Mouse (Mus musculus) stomach, postnatal 0 days (tissue): ENCODE results near the gene Reep3. TPM values are rescaled to one million over a fixed set of nuclear protein-coding genes. Genes with fewer than 3 reads are reported as not detected.
"Not testable (repeated sequence)": the region's sequence is repeated elsewhere in the genome, so short reads cannot be mapped to it uniquely, and the experiment has no call there.

Experiments
- ATAC-seq: fragments of 200-750 bp; cut with Nextera tagmentation; 2 replicates; pipeline ENCODE4 v1.8.0; 2017; ENCODE audit not compliant: low FRiP score, low TSS enrichment
- DNase-seq: peaks from one replicate; pipeline ENCODE4 v3.0.0-alpha.2; 2016; ENCODE audit warnings: low spot score
- H3K27ac ChIP-seq: fragments of 300-500 bp; sonication (generic); replicated peaks from 2 replicates; pipeline ENCODE4 v1.5.1; 2014; ENCODE audit warnings: mild to moderate bottlenecking, control low read depth
- H3K27me3 ChIP-seq: fragments of 300-500 bp; sonication (generic); 2 replicates; pipeline ENCODE4 v1.6.1; 2014; ENCODE audit warnings: low read length; ENCODE audit not compliant: control insufficient read depth, insufficient read depth
- H3K36me3 ChIP-seq: fragments of 300-500 bp; sonication (generic); 2 replicates; pipeline ENCODE4 v1.6.1; 2014; ENCODE audit warnings: low read length, mixed read lengths; ENCODE audit not compliant: control insufficient read depth, insufficient read depth
- H3K4me1 ChIP-seq: fragments of 300-500 bp; sonication (generic); replicated peaks from 2 replicates; pipeline ENCODE4 v1.6.1; 2014; ENCODE audit warnings: antibody characterized with exemption; ENCODE audit not compliant: control insufficient read depth, insufficient read depth
- H3K4me2 ChIP-seq: fragments of 300-500 bp; sonication (generic); replicated peaks from 2 replicates; pipeline ENCODE4 v1.6.1; 2014; ENCODE audit warnings: low read depth, mild to moderate bottlenecking, control low read depth, moderate library complexity
- H3K4me3 ChIP-seq: fragments of 300-500 bp; sonication (generic); 2 replicates; pipeline ENCODE4 v1.5.1; 2014; ENCODE audit warnings: low read depth, low read length, control low read depth
- H3K9ac ChIP-seq: fragments of 300-500 bp; sonication (generic); 2 replicates; pipeline ENCODE4 v1.6.1; 2014; ENCODE audit warnings: mild to moderate bottlenecking, low read length, control low read depth, mixed read lengths
- H3K9me3 ChIP-seq: fragments of 300-500 bp; sonication (generic); 2 replicates; pipeline ENCODE4 v1.6.1; 2016; ENCODE audit warnings: low read length; ENCODE audit not compliant: control insufficient read depth
- CTCF ChIP-seq: IDR thresholded peaks from 2 replicates; pipeline ENCODE4 v1.5.1; 2016; ENCODE audit warnings: antibody characterized with exemption, low read depth, mild to moderate bottlenecking, moderate library complexity
- EP300 ChIP-seq: optimal IDR thresholded peaks from 2 replicates; pipeline ENCODE3; 2016; ENCODE audit warnings: antibody characterized with exemption
- WGBS: fragments of 180-500 bp; shearing (Covaris S2); extraction: QIAGEN DNeasy Blood & Tissue Kit; methylation state at CpG from one replicate; pipeline ENCODE4 v1.1.7; 2014; 5-methylcytosine and 5-hydroxymethylcytosine counted together
- polyA plus RNA-seq: library from polyadenylated mRNA; unstranded; fragments of >200 nt; fragmentation: Nextera tagmentation; extraction: Ambion mirVana; gene quantifications from 2 replicates; pipeline ENCODE4 v1.2.1, GENCODE M21; 2015

Reep3 gene
- polyA plus RNA-seq, 1 experiment from 2014 or later = 38.6 TPM

DNA sequence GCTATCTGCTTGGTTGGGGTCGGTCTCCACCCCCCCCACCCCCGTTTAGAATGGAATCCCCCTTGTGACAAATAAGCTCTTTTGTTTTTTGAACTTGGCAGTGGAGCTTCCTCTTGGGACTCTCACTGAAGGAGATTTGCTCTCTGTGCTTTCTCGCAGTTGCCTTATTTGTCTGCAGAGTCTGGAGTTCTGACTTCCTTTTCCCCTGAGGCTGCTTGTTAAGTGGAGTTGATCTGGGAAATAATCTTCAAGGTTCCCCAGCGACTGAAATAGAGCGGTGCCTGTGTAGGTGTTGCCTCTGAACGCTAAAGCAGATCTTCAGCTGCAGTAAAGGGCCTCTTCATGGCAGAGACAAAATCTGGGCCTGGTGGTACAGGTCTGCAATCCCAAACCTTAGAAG, 18.4 kb upstream of the Reep3 start:
- 12% methylated on average over 6 of the region's 6 CpGs for WGBS
- Histone ChIP-seq H3K9ac (no peak overlapping the region), H3K4me1 (peaks cover 10% of the 10 kb centered on the region; the same call in 1 of the 2 replicates), H3K4me2 (no peak overlapping the region), H3K27ac (peak overlapping the region; percentile 78), H3K27me3 (no peaks in the 10 kb centered on the region), H3K36me3 (no peaks in the 10 kb centered on the region), H3K9me3 (no peaks in the 10 kb centered on the region), H3K4me3 (no peak overlapping the region)
- DNase-seq (no peak), ATAC-seq (no peak)
- TF ChIP-seq CTCF = no peak
- TF ChIP-seq EP300 = no peak

- no peaks in the 10 kb centered on the region for H3K27me3 ChIP-seq
- no peak overlapping the region for H3K9ac ChIP-seq
- H3K36me3 ChIP-seq = no peaks in the 10 kb centered on the region
- H3K9me3 ChIP-seq = no peaks in the 10 kb centered on the region
- no peak overlapping the region for H3K27ac ChIP-seq
- DNase-seq (no peak), ATAC-seq (no peak)
- 0 out of 2 replicates have a peak, but pooled peaks cover 5% of the 10 kb centered on the region for H3K4me1 ChIP-seq
- H3K4me3 ChIP-seq = no peak overlapping the region
- no peak overlapping the region for H3K4me2 ChIP-seq
- TF ChIP-seq EP300 = no peak
- TF ChIP-seq CTCF = no peak
- 85% methylated on average over 11 of the region's 11 CpGs for WGBS
These were observed 17.1 kb upstream of the Reep3 start for GRCm38 (mm10) chr10:67113833-67114232.

GRCm38 (mm10) chr10:67112967-67113366, 16.2 kb upstream of the Reep3 start:
- not testable (repeated sequence) for H3K4me3 ChIP-seq, H3K9ac ChIP-seq, H3K27ac ChIP-seq, H3K27me3 ChIP-seq, H3K4me1 ChIP-seq, ATAC-seq, H3K4me2 ChIP-seq, DNase-seq, H3K9me3 ChIP-seq, H3K36me3 ChIP-seq
- 81% methylated on average over 5 of the region's 5 CpGs for WGBS

DNA sequence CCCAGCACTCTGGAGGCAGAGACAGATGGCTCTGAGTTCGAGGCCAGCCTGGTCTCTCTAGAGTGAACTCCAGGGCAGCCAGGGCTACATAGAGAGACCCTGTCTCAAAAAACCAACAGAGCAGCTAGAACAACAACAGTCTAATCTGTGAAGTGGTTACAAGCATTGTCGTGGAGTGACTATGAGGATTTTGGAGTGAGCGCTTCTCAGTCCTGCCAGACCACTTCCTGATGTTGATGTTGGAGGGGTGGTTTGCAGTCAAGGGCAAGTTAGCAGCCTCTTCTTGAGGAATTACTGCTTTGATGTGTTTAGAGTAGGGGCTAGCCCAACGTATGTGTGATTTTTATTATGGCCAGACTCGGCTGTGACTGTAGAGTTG, 15.0 kb upstream of the Reep3 start:
- WGBS = 65% methylated on average over 5 of the region's 5 CpGs
- 0 out of 2 replicates have a peak, but pooled peaks cover 8% of the 10 kb centered on the region for H3K4me1 ChIP-seq
- no peaks in the 10 kb centered on the region for H3K27me3 ChIP-seq
- no peaks in the 10 kb centered on the region for H3K9me3 ChIP-seq
- ATAC-seq (no peak), DNase-seq (no peak)
- no peak overlapping the region for H3K4me2 ChIP-seq
- TF ChIP-seq CTCF (no peak), EP300 (no peak)
- H3K36me3 ChIP-seq = no peaks in the 10 kb centered on the region
- H3K4me3 ChIP-seq = no peak overlapping the region
- no peak overlapping the region for H3K27ac ChIP-seq
- H3K9ac ChIP-seq = no peak overlapping the region

GRCm38 (mm10) chr10:67111044-67111798, 14.5 kb upstream of the Reep3 start:
- ATAC-seq = no peak
- TF ChIP-seq CTCF (no peak), EP300 (no peak)
- no peaks in the 10 kb centered on the region for H3K27me3 ChIP-seq
- 69% methylated on average over 14 of the region's 14 CpGs for WGBS
- H3K4me3 ChIP-seq = no peak overlapping the region
- no peak overlapping the region for H3K9ac ChIP-seq
- H3K9me3 ChIP-seq = no peaks in the 10 kb centered on the region
- H3K36me3 ChIP-seq = no peaks in the 10 kb centered on the region
- 0 out of 2 replicates have a peak, but pooled peaks cover 5% of the 10 kb centered on the region for H3K4me1 ChIP-seq
- H3K27ac ChIP-seq = no peak overlapping the region
- DNase-seq = no peak
- H3K4me2 ChIP-seq = no peak overlapping the region

DNA sequence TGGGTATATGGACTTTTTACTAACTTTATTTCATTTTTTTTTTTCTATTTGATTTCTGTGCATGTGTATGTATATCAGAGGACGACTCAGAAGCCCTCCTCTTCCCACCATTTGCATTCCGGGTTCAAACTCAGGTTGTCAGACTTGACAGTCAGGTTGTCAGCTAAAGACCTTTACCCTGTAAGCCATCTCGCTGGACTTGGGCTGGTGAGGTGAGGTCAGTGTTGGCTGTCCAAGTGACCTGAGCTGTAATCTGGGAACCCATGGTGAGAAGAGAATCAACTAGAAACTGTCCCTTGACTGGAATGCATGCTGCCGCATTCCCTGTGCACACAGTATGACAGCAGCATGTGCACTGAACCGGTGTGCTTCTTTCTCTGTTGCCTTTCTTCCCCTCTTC, 12.9 kb upstream of the Reep3 start:
- no peak overlapping the region for H3K27ac ChIP-seq
- DNase-seq (no peak), ATAC-seq (no peak)
- H3K36me3 ChIP-seq = no peaks in the 10 kb centered on the region
- H3K4me2 ChIP-seq = no peak overlapping the region
- no peaks in the 10 kb centered on the region for H3K9me3 ChIP-seq
- TF ChIP-seq CTCF = no peak
- TF ChIP-seq EP300 = no peak
- WGBS = 75% methylated on average over 5 of the region's 5 CpGs
- no peak overlapping the region for H3K4me3 ChIP-seq
- no peaks in the 10 kb centered on the region for H3K27me3 ChIP-seq
- 0 out of 2 replicates have a peak, but pooled peaks cover 8% of the 10 kb centered on the region for H3K4me1 ChIP-seq
- no peak overlapping the region for H3K9ac ChIP-seq
